Mouse (Mus musculus): ENCODE measurements around the gene Cnn2. TPM values are rescaled to one million over a fixed set of nuclear protein-coding genes. Genes with fewer than 3 reads are reported as not detected.

Cnn2 gene
- polyA plus RNA-seq, 1 experiment, result 109 TPM

DNA sequence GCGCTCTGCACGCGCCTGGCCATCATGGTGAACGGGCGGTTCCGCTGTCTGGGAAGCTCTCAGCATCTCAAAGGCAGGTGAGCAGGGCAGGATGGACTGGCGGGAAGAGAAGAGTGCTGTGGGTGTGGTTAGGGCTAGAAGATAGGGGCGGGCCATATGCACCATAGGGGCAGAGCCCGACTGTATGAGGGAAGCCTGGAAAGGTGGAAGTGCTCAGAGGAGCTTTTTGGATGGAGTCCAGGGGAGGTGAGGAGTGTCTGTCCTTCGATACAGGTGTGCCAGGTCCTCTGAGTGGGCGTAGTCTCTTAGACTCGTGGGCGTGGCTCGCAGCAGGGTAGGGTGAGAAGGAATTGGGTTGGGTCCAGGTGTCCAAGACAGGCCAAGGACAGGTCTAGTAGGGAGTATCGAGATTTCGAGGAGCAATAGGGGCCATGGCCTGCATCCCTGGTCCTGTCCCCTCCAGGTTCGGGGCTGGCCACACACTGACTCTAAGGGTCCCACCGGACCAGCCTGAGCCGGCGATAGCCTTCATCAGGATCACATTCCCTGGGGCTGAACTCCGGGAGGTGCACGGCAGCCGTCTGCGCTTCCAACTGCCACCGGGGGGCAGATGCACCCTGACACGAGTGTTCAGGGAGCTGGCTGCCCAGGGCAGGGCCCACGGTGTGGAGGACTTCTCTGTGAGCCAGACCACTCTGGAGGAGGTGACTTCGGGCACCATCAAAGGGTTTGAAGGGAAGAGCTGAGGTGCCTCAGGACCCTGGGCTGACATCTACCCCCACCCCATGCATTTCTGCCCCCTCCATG lies 26.3 kb downstream of the Cnn2 start:
- Histone ChIP-seq H3K4me2 (ENCODE audit: low read depth) (no peak overlapping the region), H3K27me3 (ENCODE audit: control insufficient read depth, insufficient read depth, insufficient read length) (no peaks in the 10 kb centered on the region), H3ac (ENCODE audit: control insufficient read depth, insufficient read length) (no peak overlapping the region), H3K4me3 (no peak overlapping the region), H3K36me3 (ENCODE audit: control insufficient read depth, insufficient read depth) (peaks cover 17% of the 10 kb centered on the region), H3K79me2 (ENCODE audit: control insufficient read depth, insufficient read depth) (no peaks in the 10 kb centered on the region)
- TF ChIP-seq REST (IDR thresholded peaks at IDR 0.05; ENCODE audit: insufficient read depth, insufficient read length), result no peak
- TF ChIP-seq E2F4 (IDR thresholded peaks at IDR 0.05; ENCODE audit: insufficient read depth), result no peak
- TF ChIP-seq MAX (IDR thresholded peaks at IDR 0.05; ENCODE audit: low read depth), result no peak
- no peak for TF ChIP-seq MYOD1 (IDR thresholded peaks at IDR 0.05; ENCODE audit: control insufficient read depth in 1 of 3, insufficient read length in 2 of 3, low read depth in 2 of 3)
- TF ChIP-seq CEBPB (IDR thresholded peaks at IDR 0.05; ENCODE audit: insufficient read depth, poor library complexity, severe bottlenecking), result no peak

DNA sequence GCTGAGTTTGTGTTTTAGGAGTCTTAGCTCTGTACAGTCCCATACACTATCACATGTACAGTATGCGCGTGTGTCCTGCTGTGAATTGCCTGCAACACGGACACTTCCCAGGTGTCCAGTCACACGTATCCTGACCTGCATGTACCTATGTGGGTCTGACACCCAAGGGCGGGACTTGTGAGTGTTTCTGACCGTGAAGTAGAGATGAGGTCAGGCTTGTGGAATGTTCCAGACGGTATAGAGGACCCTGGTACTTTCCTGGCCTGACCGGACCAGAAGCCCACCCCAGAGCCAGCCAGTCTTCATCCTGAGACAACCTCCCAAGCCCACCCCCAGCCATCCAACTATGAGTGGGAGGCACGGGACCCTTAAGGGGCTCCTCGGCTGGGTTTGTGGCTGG lies 27.2 kb downstream of the Cnn2 start:
- no peak overlapping the region for H3ac ChIP-seq (ENCODE audit: control insufficient read depth, insufficient read length)
- H3K79me2 ChIP-seq (ENCODE audit: control insufficient read depth, insufficient read depth), result no peaks in the 10 kb centered on the region
- no peak overlapping the region for H3K4me3 ChIP-seq
- H3K36me3 ChIP-seq (ENCODE audit: control insufficient read depth, insufficient read depth), result peaks cover 12% of the 10 kb centered on the region
- H3K27me3 ChIP-seq (ENCODE audit: control insufficient read depth, insufficient read depth, insufficient read length), result no peaks in the 10 kb centered on the region
- no peak overlapping the region for H3K4me2 ChIP-seq (ENCODE audit: low read depth)
- TF ChIP-seq MYOD1 (IDR thresholded peaks at IDR 0.05; ENCODE audit: control insufficient read depth in 1 of 3, insufficient read length in 2 of 3, low read depth in 2 of 3) (no peak), TCF3 (IDR thresholded peaks at IDR 0.05; ENCODE audit: insufficient read length, low read depth) (no peak), POLR2AphosphoS2 (IDR thresholded peaks at IDR 0.05; ENCODE audit: insufficient read length, low read depth) (no peak), MYOG (IDR thresholded peaks at IDR 0.05; ENCODE audit: control insufficient read depth in 1 of 3, insufficient read depth in 1 of 3, insufficient read length in 2 of 3, low read depth in 2 of 3) (no peak), MAX (IDR thresholded peaks at IDR 0.05; ENCODE audit: low read depth) (no peak), SRF (IDR thresholded peaks at IDR 0.05; ENCODE audit: control insufficient read depth, insufficient read length, low read depth) (no peak), TCF12 (IDR thresholded peaks at IDR 0.05; ENCODE audit: insufficient read depth, poor library complexity, severe bottlenecking) (no peak), E2F4 (IDR thresholded peaks at IDR 0.05; ENCODE audit: insufficient read depth) (no peak), CEBPB (IDR thresholded peaks at IDR 0.05; ENCODE audit: insufficient read depth, poor library complexity, severe bottlenecking) (no peak)

DNA sequence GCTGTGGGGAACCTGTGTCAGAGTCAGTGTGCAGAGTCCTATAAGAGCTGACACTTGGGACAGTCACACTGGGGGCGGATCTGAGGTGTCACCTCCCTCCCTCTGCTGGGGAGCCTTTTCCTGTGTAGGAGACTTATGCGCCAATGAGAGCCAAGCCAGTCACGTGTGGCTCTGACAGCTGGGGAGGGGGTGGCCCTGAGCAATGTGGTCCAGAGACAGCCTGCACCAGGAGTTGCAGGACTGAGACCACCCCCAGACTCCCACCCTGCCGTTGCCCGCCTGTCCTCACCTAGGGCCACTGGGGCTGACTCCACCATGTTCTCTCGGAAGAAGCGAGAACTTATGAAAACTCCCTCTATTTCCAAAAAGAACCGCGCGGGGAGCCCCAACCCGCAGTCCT lies 28.1 kb downstream of the Cnn2 start, which contains the start of gene Arhgap45:
Arhgap45 (plus strand) TSS at position 143 of the 400 bp plus-strand sequence.
- Histone ChIP-seq H3K4me2 (ENCODE audit: low read depth) (no peak within 1 kb of the TSS), H3K27me3 (ENCODE audit: control insufficient read depth, insufficient read depth, insufficient read length) (no peaks in the 10 kb centered on the region), H3ac (ENCODE audit: control insufficient read depth, insufficient read length) (no peak within 1 kb of the TSS), H3K4me3 (no peak within 1 kb of the TSS), H3K36me3 (ENCODE audit: control insufficient read depth, insufficient read depth) (peaks cover 3% of the 10 kb centered on the region), H3K79me2 (ENCODE audit: control insufficient read depth, insufficient read depth) (no peaks in the 10 kb centered on the region)
- TF ChIP-seq MYOD1 (IDR thresholded peaks at IDR 0.05; ENCODE audit: control insufficient read depth in 1 of 3, insufficient read length in 2 of 3, low read depth in 2 of 3) (no peak), E2F4 (IDR thresholded peaks at IDR 0.05; ENCODE audit: insufficient read depth) (no peak), CEBPB (IDR thresholded peaks at IDR 0.05; ENCODE audit: insufficient read depth, poor library complexity, severe bottlenecking) (no peak), SRF (IDR thresholded peaks at IDR 0.05; ENCODE audit: control insufficient read depth, insufficient read length, low read depth) (no peak), MYOG (IDR thresholded peaks at IDR 0.05; ENCODE audit: control insufficient read depth in 1 of 3, insufficient read depth in 1 of 3, insufficient read length in 2 of 3, low read depth in 2 of 3) (no peak), TCF12 (IDR thresholded peaks at IDR 0.05; ENCODE audit: insufficient read depth, poor library complexity, severe bottlenecking) (no peak), TCF3 (IDR thresholded peaks at IDR 0.05; ENCODE audit: insufficient read length, low read depth) (no peak), MAX (IDR thresholded peaks at IDR 0.05; ENCODE audit: low read depth) (no peak), POLR2AphosphoS2 (IDR thresholded peaks at IDR 0.05; ENCODE audit: insufficient read length, low read depth) (no peak), USF1 (IDR thresholded peaks at IDR 0.05; ENCODE audit: low read depth) (no peak), REST (IDR thresholded peaks at IDR 0.05; ENCODE audit: insufficient read depth, insufficient read length) (no peak), POLR2A (IDR thresholded peaks at IDR 0.05; ENCODE audit: insufficient read length, low read depth) (no peak)

DNA sequence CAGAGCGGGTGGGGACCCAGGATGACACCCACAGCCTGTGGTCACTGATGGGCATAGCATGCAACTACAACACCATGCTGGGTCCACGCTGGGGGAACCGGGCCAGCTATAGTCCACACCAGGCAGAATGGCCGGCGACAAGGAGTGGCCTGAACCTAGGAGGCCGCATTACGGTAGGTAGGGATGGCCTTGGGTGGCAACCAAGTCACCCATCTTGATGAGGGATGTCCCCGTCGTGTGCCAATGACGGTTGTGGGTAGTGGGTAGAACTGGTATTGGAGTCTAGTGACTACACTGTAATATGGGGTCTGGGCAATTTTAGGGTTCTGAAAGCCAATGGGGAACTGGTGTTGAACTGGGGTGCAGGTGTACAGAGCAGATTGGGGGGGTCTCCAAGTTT lies 28.5 kb downstream of the Cnn2 start:
- Histone ChIP-seq H3K79me2 (ENCODE audit: control insufficient read depth, insufficient read depth) (no peaks in the 10 kb centered on the region), H3K27me3 (ENCODE audit: control insufficient read depth, insufficient read depth, insufficient read length) (no peaks in the 10 kb centered on the region), H3K36me3 (ENCODE audit: control insufficient read depth, insufficient read depth) (peaks cover 2% of the 10 kb centered on the region), H3K4me3 (no peak overlapping the region), H3ac (ENCODE audit: control insufficient read depth, insufficient read length) (no peak overlapping the region), H3K4me2 (ENCODE audit: low read depth) (no peak overlapping the region)
- no peak for TF ChIP-seq SRF (IDR thresholded peaks at IDR 0.05; ENCODE audit: control insufficient read depth, insufficient read length, low read depth)
- TF ChIP-seq TCF12 (IDR thresholded peaks at IDR 0.05; ENCODE audit: insufficient read depth, poor library complexity, severe bottlenecking), result no peak
- no peak for TF ChIP-seq USF1 (IDR thresholded peaks at IDR 0.05; ENCODE audit: low read depth)
- TF ChIP-seq POLR2AphosphoS2 (IDR thresholded peaks at IDR 0.05; ENCODE audit: insufficient read length, low read depth), result no peak
- TF ChIP-seq MYOD1 (IDR thresholded peaks at IDR 0.05; ENCODE audit: control insufficient read depth in 1 of 3, insufficient read length in 2 of 3, low read depth in 2 of 3), result no peak
- TF ChIP-seq CEBPB (IDR thresholded peaks at IDR 0.05; ENCODE audit: insufficient read depth, poor library complexity, severe bottlenecking), result no peak

DNA sequence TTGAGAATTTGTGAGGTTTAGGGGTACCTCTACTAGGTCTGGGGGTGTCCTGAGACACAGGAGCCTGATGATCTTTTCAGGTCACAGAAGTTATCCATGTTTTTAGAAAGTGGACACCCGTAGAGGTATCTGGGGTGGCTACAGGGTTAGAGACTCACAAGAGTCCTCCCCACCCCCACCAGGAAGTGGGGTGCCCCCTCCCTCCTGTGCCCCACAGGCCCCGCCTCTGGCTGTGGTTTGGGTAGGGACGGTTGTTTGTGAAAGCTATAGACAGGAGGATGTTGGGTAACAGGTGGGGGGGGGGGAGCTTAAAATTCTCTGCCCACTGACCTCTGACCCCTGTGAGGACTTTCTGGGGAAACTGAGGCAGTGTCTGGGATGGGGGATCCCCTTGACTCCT lies 29.0 kb downstream of the Cnn2 start:
- no peak overlapping the region for H3K4me3 ChIP-seq
- no peaks in the 10 kb centered on the region for H3K79me2 ChIP-seq (ENCODE audit: control insufficient read depth, insufficient read depth)
- TF ChIP-seq POLR2AphosphoS2 (IDR thresholded peaks at IDR 0.05; ENCODE audit: insufficient read length, low read depth), result no peak
- TF ChIP-seq TCF12 (IDR thresholded peaks at IDR 0.05; ENCODE audit: insufficient read depth, poor library complexity, severe bottlenecking), result no peak
- no peak for TF ChIP-seq MAX (IDR thresholded peaks at IDR 0.05; ENCODE audit: low read depth)
- no peak for TF ChIP-seq REST (IDR thresholded peaks at IDR 0.05; ENCODE audit: insufficient read depth, insufficient read length)
- TF ChIP-seq USF1 (IDR thresholded peaks at IDR 0.05; ENCODE audit: low read depth), result no peak
- TF ChIP-seq CEBPB (IDR thresholded peaks at IDR 0.05; ENCODE audit: insufficient read depth, poor library complexity, severe bottlenecking), result no peak
- TF ChIP-seq MYOG (IDR thresholded peaks at IDR 0.05; ENCODE audit: control insufficient read depth in 1 of 3, insufficient read depth in 1 of 3, insufficient read length in 2 of 3, low read depth in 2 of 3), result no peak
- no peak for TF ChIP-seq TCF3 (IDR thresholded peaks at IDR 0.05; ENCODE audit: insufficient read length, low read depth)
- no peak for TF ChIP-seq POLR2A (IDR thresholded peaks at IDR 0.05; ENCODE audit: insufficient read length, low read depth)
- no peak for TF ChIP-seq SRF (IDR thresholded peaks at IDR 0.05; ENCODE audit: control insufficient read depth, insufficient read length, low read depth)
- TF ChIP-seq E2F4 (IDR thresholded peaks at IDR 0.05; ENCODE audit: insufficient read depth), result no peak
- no peaks in the 10 kb centered on the region for H3K36me3 ChIP-seq (ENCODE audit: control insufficient read depth, insufficient read depth)
- H3ac ChIP-seq (ENCODE audit: control insufficient read depth, insufficient read length), result no peak overlapping the region
- no peak overlapping the region for H3K4me2 ChIP-seq (ENCODE audit: low read depth)
- H3K27me3 ChIP-seq (ENCODE audit: control insufficient read depth, insufficient read depth, insufficient read length), result no peaks in the 10 kb centered on the region

Measured in myocyte (in vitro differentiated cells).